Mouse (Mus musculus) liver, embryonic 13.5 days (tissue): ENCODE measurements around the gene Nkx2-2. TPM values are rescaled to one million over a fixed set of nuclear protein-coding genes. Genes with fewer than 3 reads are reported as not detected.

Experiments used
- ATAC-seq: fragments of 200-750 bp; cut with Nextera tagmentation; 2 replicates; pipeline ENCODE4 v1.8.0; 2017; ENCODE audit warnings: low read depth, mild to moderate bottlenecking, moderate number of reproducible peaks, moderate library complexity
- DNase-seq: peaks from one replicate; pipeline ENCODE4 v3.0.0; 2022
- H3K27ac ChIP-seq: fragments of 300-500 bp; sonication (generic); 2 replicates; pipeline ENCODE4 v1.5.1; 2015; ENCODE audit warnings: moderate library complexity, mild to moderate bottlenecking, inconsistent platforms
- H3K27me3 ChIP-seq: fragments of 300-500 bp; sonication (generic); 2 replicates; pipeline ENCODE4 v1.6.1; 2015; ENCODE audit warnings: mild to moderate bottlenecking, inconsistent platforms
- H3K36me3 ChIP-seq: fragments of 300-500 bp; sonication (generic); 2 replicates; pipeline ENCODE4 v1.6.1; 2015; ENCODE audit warnings: mild to moderate bottlenecking, inconsistent platforms
- H3K4me1 ChIP-seq: fragments of 300-500 bp; sonication (generic); replicated peaks from 2 replicates; pipeline ENCODE4 v1.6.1; 2015; ENCODE audit warnings: inconsistent platforms
- H3K4me2 ChIP-seq: fragments of 300-500 bp; sonication (generic); 2 replicates; pipeline ENCODE4 v1.6.1; 2015; ENCODE audit warnings: inconsistent platforms, mild to moderate bottlenecking, moderate library complexity
- H3K4me3 ChIP-seq: fragments of 300-500 bp; sonication (generic); replicated peaks from 2 replicates; pipeline ENCODE4 v1.5.1; 2015; ENCODE audit warnings: mild to moderate bottlenecking, inconsistent platforms
- H3K9ac ChIP-seq: fragments of 300-500 bp; sonication (generic); 2 replicates; pipeline ENCODE4 v1.6.1; 2015; ENCODE audit warnings: mild to moderate bottlenecking, inconsistent platforms
- H3K9me3 ChIP-seq: fragments of 300-500 bp; sonication (generic); replicated peaks from 2 replicates; pipeline ENCODE4 v1.6.1; 2016; ENCODE audit warnings: inconsistent platforms
- whole genome bisulfite sequencing: fragments of 180-500 bp; shearing (Covaris S2); methylation state at CpG from one replicate; pipeline ENCODE4 v1.1.7; 2015; ENCODE audit not compliant: insufficient replicate concordance; 5-methylcytosine and 5-hydroxymethylcytosine counted together
- polyA plus RNA-seq: library from polyadenylated mRNA; unstranded; fragments of >200 nt; fragmentation: Nextera tagmentation; extraction: Ambion mirVana; gene quantifications from 2 replicates; pipeline ENCODE4 v1.2.1, GENCODE M21; 2015

Gene Nkx2-2
- polyA plus RNA-seq = not detected in 2 replicates

DNA sequence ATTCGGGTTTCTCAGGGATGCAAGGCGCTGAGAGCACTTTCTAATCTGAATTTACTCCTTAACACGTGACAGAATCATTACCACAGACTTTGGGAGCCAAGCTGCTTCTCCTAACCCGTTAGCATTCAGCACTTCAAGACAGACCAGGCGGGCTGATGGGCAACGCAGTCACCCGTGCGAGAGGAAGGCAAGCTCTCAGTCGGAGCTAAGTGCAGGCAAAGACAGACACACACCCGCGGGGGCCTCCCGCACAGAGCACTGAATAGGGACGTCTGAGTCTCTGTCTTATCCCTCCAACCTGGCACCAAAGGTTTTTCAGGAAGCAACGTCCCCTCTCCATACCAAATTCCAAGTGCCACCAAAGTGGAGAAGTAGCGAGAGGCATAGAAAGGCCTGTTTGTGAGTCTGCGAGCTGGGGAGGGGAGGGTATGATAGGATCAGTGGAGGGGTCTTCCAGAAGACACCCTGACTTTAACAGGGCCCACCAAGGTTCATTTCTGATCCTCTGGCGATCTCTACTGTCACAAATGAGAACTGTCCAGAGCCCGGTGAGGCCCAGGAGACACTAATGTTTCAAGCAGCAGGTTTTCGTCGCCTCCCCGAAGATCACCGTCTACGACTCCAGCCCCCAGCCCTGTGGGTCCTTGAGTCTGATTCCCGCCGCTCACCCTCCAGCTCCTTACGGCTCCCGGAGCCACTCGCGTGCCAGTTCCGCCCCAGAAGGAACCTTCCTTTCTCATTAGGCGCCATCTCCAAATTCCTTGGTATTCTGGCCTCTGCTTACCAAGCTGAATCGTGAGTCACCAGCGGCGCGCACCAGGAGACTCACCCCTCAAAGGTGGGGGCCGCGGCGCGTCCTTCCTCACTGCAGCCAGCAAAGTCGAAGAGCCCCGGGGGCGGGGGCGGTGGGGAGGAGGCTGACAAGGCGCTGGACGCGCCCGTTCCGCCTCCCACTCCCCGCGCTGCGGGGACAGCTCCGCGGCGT, at the start of gene Nkx2-2:
Gene Nkx2-2 (minus strand): TSS at position 973 of the 985 bp plus-strand sequence.
- peaks cover 91% of the 10 kb centered on the region for H3K27me3 ChIP-seq
- peak within 1 kb of the TSS; percentile 36 for H3K4me2 ChIP-seq
- H3K4me1 ChIP-seq = 0 out of 2 replicates have a peak, but pooled peaks cover 8% of the 10 kb centered on the region
- DNase-seq (no peak), ATAC-seq (no peak)
- no peak within 1 kb of the TSS for H3K9ac ChIP-seq
- H3K27ac ChIP-seq = no peak within 1 kb of the TSS
- peak within 1 kb of the TSS; percentile 32 for H3K4me3 ChIP-seq
- H3K9me3 ChIP-seq = no peaks in the 10 kb centered on the region
- no peaks in the 10 kb centered on the region for H3K36me3 ChIP-seq
- WGBS = 1% methylated on average over 54 of the region's 54 CpGs

DNA sequence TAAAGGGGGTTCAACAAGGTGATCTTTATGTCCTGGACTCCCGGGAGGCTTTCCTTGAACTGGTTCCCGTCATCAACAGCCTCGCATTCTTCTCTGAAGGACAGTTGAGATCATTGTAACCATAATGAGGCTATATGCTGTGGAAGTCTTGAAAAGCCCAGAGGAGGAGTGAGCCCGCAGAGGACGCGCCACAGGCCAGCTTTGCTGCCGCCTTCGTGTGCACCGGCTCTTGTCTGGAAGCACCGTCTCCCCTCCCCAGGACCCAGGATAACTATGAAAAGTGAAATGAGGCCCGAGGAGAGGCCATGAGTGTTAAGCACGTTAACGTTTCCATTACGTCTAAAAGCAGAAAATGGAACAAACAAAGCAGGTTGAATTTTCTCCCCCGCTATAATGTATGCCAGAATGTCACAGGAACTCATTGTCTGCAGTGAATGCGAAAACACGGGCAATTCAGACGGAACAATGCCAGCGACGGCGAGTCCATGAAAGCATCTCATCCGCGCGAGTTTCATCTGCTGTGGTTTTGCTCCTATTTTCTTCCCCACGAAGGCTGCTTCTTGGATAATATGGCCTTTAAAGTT, 41.8 kb upstream of the Nkx2-2 start:
- Histone ChIP-seq H3K4me3 (no peak overlapping the region), H3K4me2 (no peak overlapping the region), H3K4me1 (no peaks in the 10 kb centered on the region), H3K27ac (no peak overlapping the region), H3K9me3 (no peaks in the 10 kb centered on the region), H3K27me3 (no peaks in the 10 kb centered on the region), H3K9ac (no peak overlapping the region), H3K36me3 (no peaks in the 10 kb centered on the region)
- WGBS = 79% methylated on average over 25 of the region's 25 CpGs
- DNase-seq = no peak
- no peak for ATAC-seq

DNA sequence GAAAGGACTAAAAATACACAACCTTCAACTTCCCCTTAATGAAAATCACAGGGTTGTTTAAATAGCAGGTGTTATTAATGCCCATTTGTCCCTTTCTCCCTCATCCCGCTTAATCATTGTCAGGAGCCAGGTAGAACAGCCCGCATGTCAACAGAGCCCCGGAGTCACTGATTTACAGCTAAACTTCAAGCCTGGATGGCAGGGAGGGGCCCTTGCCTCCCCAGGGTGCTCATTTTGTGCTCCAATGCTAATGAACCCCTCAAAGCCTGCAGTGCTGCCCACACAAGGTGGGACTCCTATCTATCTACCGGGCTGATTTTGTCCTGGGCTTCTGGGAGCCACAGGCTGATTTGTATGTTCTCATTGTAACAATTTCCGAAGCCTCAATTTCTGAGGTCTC, 37.1 kb upstream of the Nkx2-2 start:
- no peak overlapping the region for H3K27ac ChIP-seq
- H3K9me3 ChIP-seq = no peaks in the 10 kb centered on the region
- H3K36me3 ChIP-seq = no peaks in the 10 kb centered on the region
- H3K4me3 ChIP-seq = no peak overlapping the region
- no peak overlapping the region for H3K4me2 ChIP-seq
- DNase-seq = no peak
- no peaks in the 10 kb centered on the region for H3K27me3 ChIP-seq
- H3K4me1 ChIP-seq = no peaks in the 10 kb centered on the region
- no peak overlapping the region for H3K9ac ChIP-seq
- WGBS = 60% methylated on average over 5 of the region's 5 CpGs
- no peak for ATAC-seq

DNA sequence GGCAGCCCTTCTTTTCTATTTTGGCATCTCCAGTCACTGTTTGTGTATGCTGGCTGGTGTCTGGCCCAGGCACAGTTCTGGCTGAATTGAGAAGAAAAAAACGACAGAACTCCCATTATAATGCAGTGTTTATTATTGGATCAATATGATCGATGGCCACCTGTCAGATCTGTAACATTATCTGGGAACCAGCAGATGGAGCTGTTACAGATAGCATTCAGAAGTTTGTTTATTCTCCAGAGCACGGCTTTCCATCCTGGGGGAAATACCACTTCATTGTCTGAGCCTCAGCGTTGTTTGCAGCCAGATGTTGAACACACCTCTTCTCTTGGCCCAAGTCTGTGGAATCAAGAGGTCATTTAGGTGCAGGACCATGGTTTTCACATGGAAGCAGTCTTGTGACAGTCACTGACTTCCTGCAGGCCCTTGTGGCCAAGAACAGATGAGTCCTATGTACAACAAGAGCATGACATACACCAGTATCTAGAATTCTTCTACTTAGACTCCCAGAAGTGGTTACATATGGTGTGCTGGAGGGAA, 11.1 kb upstream of the Nkx2-2 start:
- H3K4me2 ChIP-seq = no peak overlapping the region
- H3K4me1 ChIP-seq = no peaks in the 10 kb centered on the region
- H3K4me3 ChIP-seq = no peak overlapping the region
- no peak overlapping the region for H3K27ac ChIP-seq
- H3K27me3 ChIP-seq = peaks cover under 1% of the 10 kb centered on the region
- ATAC-seq (no peak), DNase-seq (no peak)
- no peaks in the 10 kb centered on the region for H3K36me3 ChIP-seq
- no peaks in the 10 kb centered on the region for H3K9me3 ChIP-seq
- H3K9ac ChIP-seq = no peak overlapping the region
- WGBS = 15% methylated on average over 4 of the region's 4 CpGs

DNA sequence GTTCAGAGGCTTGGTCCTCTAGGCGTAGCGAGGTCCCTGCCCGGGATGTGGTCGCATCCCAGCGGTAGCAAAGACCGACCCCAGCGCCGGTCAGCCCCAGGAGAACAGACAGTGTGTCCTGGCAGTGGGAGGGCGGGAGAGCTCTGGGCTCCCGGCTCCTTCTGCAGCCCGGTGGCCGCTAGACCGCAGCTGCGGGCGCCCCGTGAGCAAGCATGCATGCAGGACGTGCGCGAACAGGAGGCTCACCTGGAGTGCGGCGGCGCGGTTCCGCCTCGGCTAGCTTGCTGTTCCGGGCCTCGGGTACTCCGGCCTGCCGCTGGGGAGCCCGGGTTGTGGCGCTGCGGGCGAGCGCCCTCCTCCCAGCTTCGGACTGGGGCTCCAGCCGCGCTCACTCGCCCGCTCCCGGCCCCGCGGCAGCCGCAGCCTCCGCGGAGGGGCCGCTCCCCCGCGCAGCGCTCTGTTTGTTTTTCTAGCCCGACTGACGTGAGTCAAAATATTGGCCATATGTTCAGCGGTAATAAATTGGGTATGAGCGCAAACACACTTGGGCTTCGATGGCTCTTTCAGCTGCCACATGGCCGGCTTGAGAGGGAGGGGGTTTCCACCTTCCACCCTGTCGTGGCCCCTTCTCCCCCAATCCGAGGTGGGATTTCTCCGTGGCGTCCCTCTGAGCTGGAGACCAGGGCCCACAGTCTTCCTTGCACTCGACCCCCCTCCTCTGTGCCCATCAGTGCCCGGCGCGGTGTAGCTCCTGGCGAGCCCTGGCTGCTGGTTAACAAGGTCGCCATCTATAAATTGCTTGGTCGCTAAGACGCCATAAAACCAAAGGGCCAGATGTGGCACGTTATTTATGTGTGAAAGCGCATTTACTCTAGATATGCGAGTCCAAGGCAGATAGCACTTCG, 920 bp upstream of the Nkx2-2 start:
- ATAC-seq (no peak), DNase-seq (no peak)
- WGBS = 2% methylated on average over 71 of the region's 71 CpGs
- H3K36me3 ChIP-seq = no peaks in the 10 kb centered on the region
- 0 out of 2 replicates have a peak, but pooled peaks cover 8% of the 10 kb centered on the region for H3K4me1 ChIP-seq
- H3K4me3 ChIP-seq = peak overlapping the region; percentile 32; the same call in 1 of the 2 replicates
- no peaks in the 10 kb centered on the region for H3K9me3 ChIP-seq
- H3K4me2 ChIP-seq = peak overlapping the region; percentile 36
- peaks cover 85% of the 10 kb centered on the region for H3K27me3 ChIP-seq
- H3K9ac ChIP-seq = no peak overlapping the region
- H3K27ac ChIP-seq = no peak overlapping the region

DNA sequence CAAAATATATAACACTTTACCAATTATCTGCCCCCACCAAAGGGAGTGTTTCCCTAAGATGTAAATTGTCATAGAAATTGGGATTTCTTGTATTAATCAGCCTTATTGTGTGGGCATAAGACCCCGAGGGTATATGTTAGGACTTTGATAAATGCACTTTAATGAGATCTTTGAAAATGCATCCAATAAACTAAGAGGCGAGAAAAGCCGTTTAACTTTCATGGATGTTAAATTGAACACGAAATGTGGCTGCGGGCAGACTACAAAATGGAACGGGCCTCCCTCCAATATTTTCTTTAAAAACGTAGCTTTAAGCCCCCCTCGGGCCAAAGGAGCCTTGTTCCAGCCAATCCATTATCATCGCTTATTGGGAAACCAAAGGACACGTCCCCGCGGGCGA, 1.3 kb downstream of the Nkx2-2 start:
- 6% methylated on average over 13 of the region's 13 CpGs for WGBS
- Histone ChIP-seq H3K27me3 (peaks cover 92% of the 10 kb centered on the region), H3K9me3 (no peaks in the 10 kb centered on the region), H3K9ac (no peak overlapping the region), H3K4me3 (no peak overlapping the region), H3K4me1 (0 out of 2 replicates have a peak, but pooled peaks cover 8% of the 10 kb centered on the region), H3K4me2 (no peak overlapping the region), H3K36me3 (no peaks in the 10 kb centered on the region), H3K27ac (no peak overlapping the region)
- DNase-seq (no peak), ATAC-seq (no peak)

DNA sequence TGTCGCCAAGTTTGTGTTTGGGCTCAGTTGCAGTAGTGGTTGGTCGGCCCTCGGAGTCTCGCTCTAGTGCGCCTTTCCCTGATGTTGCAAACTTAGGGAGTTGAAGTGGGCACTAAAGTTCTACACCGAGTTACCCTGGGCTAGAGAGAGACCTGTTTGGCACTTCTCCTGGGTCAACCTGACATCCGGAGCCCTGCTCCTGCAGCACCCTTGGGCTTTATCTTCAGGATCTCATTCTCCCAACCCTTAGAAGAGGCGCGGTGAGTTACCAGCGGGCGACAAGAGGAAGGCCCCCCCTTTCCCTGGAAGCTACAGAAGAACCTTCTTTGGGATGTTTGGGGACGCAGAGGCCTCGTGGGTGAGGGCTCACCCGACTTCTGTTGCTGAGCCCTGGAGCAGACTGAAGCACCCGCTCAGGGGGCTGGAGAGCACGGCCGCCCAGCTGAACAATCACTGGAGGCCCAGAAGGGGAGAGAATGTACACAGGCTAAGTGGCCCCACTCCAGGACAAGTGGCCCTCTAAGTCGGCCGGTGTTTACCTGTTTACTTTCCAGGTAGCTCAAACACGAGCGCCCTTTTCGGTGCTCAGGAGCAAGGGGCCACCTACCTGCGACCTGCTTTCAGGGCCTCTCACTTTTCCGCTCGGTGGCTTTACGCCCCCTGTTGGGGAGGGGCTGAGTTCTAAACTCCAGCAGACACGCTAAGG, 3.6 kb downstream of the Nkx2-2 start:
- no peak overlapping the region for H3K4me3 ChIP-seq
- DNase-seq (no peak), ATAC-seq (no peak)
- peaks cover 98% of the 10 kb centered on the region for H3K27me3 ChIP-seq
- no peak overlapping the region for H3K9ac ChIP-seq
- no peaks in the 10 kb centered on the region for H3K9me3 ChIP-seq
- WGBS = 2% methylated on average over 27 of the region's 27 CpGs
- H3K4me1 ChIP-seq = 0 out of 2 replicates have a peak, but pooled peaks cover 8% of the 10 kb centered on the region
- no peaks in the 10 kb centered on the region for H3K36me3 ChIP-seq
- H3K4me2 ChIP-seq = no peak overlapping the region
- no peak overlapping the region for H3K27ac ChIP-seq

DNA sequence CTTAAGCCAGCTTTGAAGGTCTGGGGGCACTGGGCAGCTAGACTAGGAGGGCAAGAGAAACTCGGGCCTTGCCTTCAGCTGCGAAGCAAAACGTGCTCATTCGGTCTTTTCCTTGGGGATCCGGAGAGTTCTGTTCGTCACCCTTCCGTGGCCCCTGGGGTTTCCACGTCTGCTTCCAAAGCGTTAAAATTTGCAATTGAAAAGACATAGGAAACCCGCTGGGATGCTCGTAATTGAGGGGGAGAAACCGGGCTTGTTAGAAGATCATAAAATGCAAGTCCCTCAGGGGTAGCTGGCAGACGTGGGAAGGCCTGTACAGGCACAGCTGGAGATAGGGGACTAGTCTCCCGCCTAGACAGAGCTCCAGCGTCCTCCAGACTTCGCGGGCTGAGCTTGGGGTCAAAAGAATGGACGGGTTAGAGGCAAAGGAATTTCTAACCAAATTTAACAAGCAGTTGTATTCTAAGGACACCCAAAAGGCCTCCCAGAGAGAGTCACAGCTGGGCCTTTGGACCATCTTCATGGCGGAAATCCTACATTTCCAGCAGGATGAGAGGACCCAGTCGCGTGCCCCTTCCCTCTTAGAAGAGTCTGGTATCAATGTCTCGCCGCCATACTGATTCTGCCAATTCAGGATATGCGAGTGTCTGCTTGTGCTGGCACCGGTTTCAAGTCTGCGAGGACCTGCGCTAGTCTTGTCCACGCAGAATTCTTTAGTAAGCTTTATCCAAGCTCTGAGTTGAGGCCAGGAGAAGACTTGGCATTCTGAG, 4.3 kb downstream of the Nkx2-2 start:
- Histone ChIP-seq H3K27me3 (peaks cover 96% of the 10 kb centered on the region), H3K4me2 (no peak overlapping the region), H3K9ac (no peak overlapping the region), H3K4me1 (0 out of 2 replicates have a peak, but pooled peaks cover 7% of the 10 kb centered on the region), H3K36me3 (no peaks in the 10 kb centered on the region), H3K4me3 (no peak overlapping the region), H3K9me3 (no peaks in the 10 kb centered on the region), H3K27ac (no peak overlapping the region)
- 3% methylated on average over 28 of the region's 28 CpGs for WGBS
- DNase-seq (no peak), ATAC-seq (no peak)

DNA sequence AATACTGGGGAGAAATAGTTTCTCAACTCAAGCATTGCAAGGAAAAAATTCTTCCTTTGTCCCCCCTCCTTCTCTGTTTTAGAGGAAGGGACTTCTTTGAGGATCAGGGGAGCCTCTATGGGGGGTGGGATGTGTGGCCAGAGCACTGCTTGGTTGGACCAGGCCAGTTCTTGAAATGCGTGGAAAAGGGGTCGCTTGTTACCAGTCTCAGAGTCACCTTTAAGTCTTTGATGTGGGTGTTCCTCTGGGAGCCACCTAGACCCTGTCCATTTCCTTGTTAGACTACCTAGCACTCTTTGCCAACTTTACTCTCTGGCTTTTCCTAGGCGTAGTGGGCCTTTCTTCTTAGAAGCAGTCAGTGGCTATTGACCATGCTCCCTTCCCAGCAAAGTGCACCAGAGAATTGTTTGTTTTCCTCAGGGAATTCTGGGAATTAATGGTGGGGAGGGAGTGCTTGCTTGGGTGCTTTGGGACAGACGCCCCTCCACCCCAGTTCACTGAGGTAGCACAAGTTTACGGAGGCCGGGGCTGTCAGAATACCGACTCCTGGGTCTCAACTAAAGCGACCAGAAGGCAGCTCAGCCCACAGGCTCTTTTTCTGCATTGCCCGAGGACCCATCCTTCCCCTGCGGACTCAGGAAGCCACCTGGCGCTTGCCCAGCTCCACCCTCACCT, 5.0 kb downstream of the Nkx2-2 start:
- Histone ChIP-seq H3K27ac (no peak overlapping the region), H3K9ac (no peak overlapping the region), H3K4me1 (peaks cover 9% of the 10 kb centered on the region; the same call in 1 of the 2 replicates), H3K4me3 (no peak overlapping the region), H3K27me3 (peaks cover 96% of the 10 kb centered on the region), H3K36me3 (no peaks in the 10 kb centered on the region), H3K9me3 (no peaks in the 10 kb centered on the region), H3K4me2 (no peak overlapping the region)
- WGBS = 4% methylated on average over 11 of the region's 11 CpGs
- ATAC-seq = no peak
- DNase-seq = no peak
